Mouse (Mus musculus): ENCODE results near the gene Frmpd4. TPM values are rescaled to one million over a fixed set of nuclear protein-coding genes. Genes with fewer than 3 reads are reported as not detected.

Frmpd4 gene
- polyA plus RNA-seq, 1 experiment from 2014 or later: not detected

GRCm38 (mm10) chrX:168431206-168431605 is 145.8 kb downstream of the Frmpd4 start:
- TF ChIP-seq CTCF (IDR thresholded peaks at IDR 0.05; ENCODE audit: low read depth) (no peak), EP300 (IDR thresholded peaks at IDR 0.05; ENCODE audit: low read depth) (no peak)
- Histone ChIP-seq H3K4me3 (ENCODE audit: low read depth, low read length) (no peak overlapping the region), H3K4me2 (ENCODE audit: low read depth, low read length) (no peak overlapping the region), H3K9ac (replicated peaks) (no peak overlapping the region), H3K9me3 (ENCODE audit: low read length) (no peaks in the 10 kb centered on the region), H3K27me3 (ENCODE audit: insufficient read depth, low read length) (no peaks in the 10 kb centered on the region), H3K4me1 (ENCODE audit: insufficient read depth) (no peaks in the 10 kb centered on the region), H3K27ac (ENCODE audit: low read depth) (no peak overlapping the region), H3K36me3 (replicated peaks; ENCODE audit: insufficient read depth, low read length) (no peaks in the 10 kb centered on the region)
- no peak for DNase-seq
- no peak for ATAC-seq
- WGBS (ENCODE audit: insufficient replicate concordance): 52% methylated on average over 1 of the region's 1 CpGs

GRCm38 (mm10) chrX:168429814-168430213 is 147.2 kb downstream of the Frmpd4 start:
- H3K4me1 ChIP-seq (ENCODE audit: insufficient read depth): no peaks in the 10 kb centered on the region
- no peak overlapping the region for H3K9ac ChIP-seq (replicated peaks)
- TF ChIP-seq EP300 (IDR thresholded peaks at IDR 0.05; ENCODE audit: low read depth) (no peak), CTCF (IDR thresholded peaks at IDR 0.05; ENCODE audit: low read depth) (no peak)
- H3K36me3 ChIP-seq (replicated peaks; ENCODE audit: insufficient read depth, low read length): no peaks in the 10 kb centered on the region
- ATAC-seq (no peak), DNase-seq (no peak)
- H3K27me3 ChIP-seq (ENCODE audit: insufficient read depth, low read length): no peaks in the 10 kb centered on the region
- H3K4me3 ChIP-seq (ENCODE audit: low read depth, low read length): no peak overlapping the region
- H3K27ac ChIP-seq (ENCODE audit: low read depth): no peak overlapping the region
- WGBS (ENCODE audit: insufficient replicate concordance): 93% methylated on average over 4 of the region's 4 CpGs
- H3K9me3 ChIP-seq (ENCODE audit: low read length): no peaks in the 10 kb centered on the region
- no peak overlapping the region for H3K4me2 ChIP-seq (ENCODE audit: low read depth, low read length)

- TF ChIP-seq EP300 (IDR thresholded peaks at IDR 0.05; ENCODE audit: low read depth) (no peak), CTCF (IDR thresholded peaks at IDR 0.05; ENCODE audit: low read depth) (peak; percentile 41)
- ATAC-seq (no peak), DNase-seq (no peak)
- Histone ChIP-seq H3K4me2 (ENCODE audit: low read depth, low read length) (no peak overlapping the region), H3K9ac (replicated peaks) (no peak overlapping the region), H3K36me3 (replicated peaks; ENCODE audit: insufficient read depth, low read length) (no peaks in the 10 kb centered on the region), H3K27ac (ENCODE audit: low read depth) (no peak overlapping the region), H3K9me3 (ENCODE audit: low read length) (no peaks in the 10 kb centered on the region), H3K4me1 (ENCODE audit: insufficient read depth) (no peaks in the 10 kb centered on the region), H3K27me3 (ENCODE audit: insufficient read depth, low read length) (no peaks in the 10 kb centered on the region), H3K4me3 (ENCODE audit: low read depth, low read length) (no peak overlapping the region)
- WGBS (ENCODE audit: insufficient replicate concordance): 23% methylated on average over 3 of the region's 3 CpGs
Measured at GRCm38 (mm10) chrX:168415403-168415802, 161.6 kb downstream of the Frmpd4 start.

- H3K4me2 ChIP-seq (ENCODE audit: low read depth, low read length): no peak overlapping the region
- TF ChIP-seq CTCF (IDR thresholded peaks at IDR 0.05; ENCODE audit: low read depth) (no peak), EP300 (IDR thresholded peaks at IDR 0.05; ENCODE audit: low read depth) (no peak)
- H3K9me3 ChIP-seq (ENCODE audit: low read length): no peaks in the 10 kb centered on the region
- 76% methylated on average over 2 of the region's 2 CpGs for WGBS (ENCODE audit: insufficient replicate concordance)
- H3K27ac ChIP-seq (ENCODE audit: low read depth): no peak overlapping the region
- DNase-seq: no peak
- H3K4me1 ChIP-seq (ENCODE audit: insufficient read depth): no peaks in the 10 kb centered on the region
- no peak overlapping the region for H3K4me3 ChIP-seq (ENCODE audit: low read depth, low read length)
- no peaks in the 10 kb centered on the region for H3K27me3 ChIP-seq (ENCODE audit: insufficient read depth, low read length)
- H3K36me3 ChIP-seq (replicated peaks; ENCODE audit: insufficient read depth, low read length): no peaks in the 10 kb centered on the region
- no peak overlapping the region for H3K9ac ChIP-seq (replicated peaks)
- no peak for ATAC-seq
Measured at GRCm38 (mm10) chrX:168403512-168403911, 173.5 kb downstream of the Frmpd4 start.

- Histone ChIP-seq H3K27me3 (ENCODE audit: insufficient read depth, low read length) (no peaks in the 10 kb centered on the region), H3K4me2 (ENCODE audit: low read depth, low read length) (no peak overlapping the region), H3K9ac (replicated peaks) (no peak overlapping the region), H3K36me3 (replicated peaks; ENCODE audit: insufficient read depth, low read length) (no peaks in the 10 kb centered on the region), H3K4me1 (ENCODE audit: insufficient read depth) (no peaks in the 10 kb centered on the region), H3K4me3 (ENCODE audit: low read depth, low read length) (no peak overlapping the region), H3K27ac (ENCODE audit: low read depth) (no peak overlapping the region), H3K9me3 (ENCODE audit: low read length) (no peaks in the 10 kb centered on the region)
- ATAC-seq (no peak), DNase-seq (no peak)
- WGBS (ENCODE audit: insufficient replicate concordance): 88% methylated on average over 2 of the region's 2 CpGs
- TF ChIP-seq CTCF (IDR thresholded peaks at IDR 0.05; ENCODE audit: low read depth): no peak
- no peak for TF ChIP-seq EP300 (IDR thresholded peaks at IDR 0.05; ENCODE audit: low read depth)
Measured at GRCm38 (mm10) chrX:168350431-168350830, 226.6 kb downstream of the Frmpd4 start.

- no peak overlapping the region for H3K4me2 ChIP-seq (ENCODE audit: low read depth, low read length)
- H3K36me3 ChIP-seq (replicated peaks; ENCODE audit: insufficient read depth, low read length): no peaks in the 10 kb centered on the region
- 81% methylated on average over 5 of the region's 5 CpGs for WGBS (ENCODE audit: insufficient replicate concordance)
- H3K9me3 ChIP-seq (ENCODE audit: low read length): no peaks in the 10 kb centered on the region
- DNase-seq (no peak), ATAC-seq (no peak)
- no peak overlapping the region for H3K4me3 ChIP-seq (ENCODE audit: low read depth, low read length)
- no peaks in the 10 kb centered on the region for H3K27me3 ChIP-seq (ENCODE audit: insufficient read depth, low read length)
- no peaks in the 10 kb centered on the region for H3K4me1 ChIP-seq (ENCODE audit: insufficient read depth)
- no peak overlapping the region for H3K27ac ChIP-seq (ENCODE audit: low read depth)
- H3K9ac ChIP-seq (replicated peaks): no peak overlapping the region
- TF ChIP-seq EP300 (IDR thresholded peaks at IDR 0.05; ENCODE audit: low read depth) (no peak), CTCF (IDR thresholded peaks at IDR 0.05; ENCODE audit: low read depth) (no peak)
Measured at GRCm38 (mm10) chrX:168349320-168350225, 227.5 kb downstream of the Frmpd4 start.
